Mouse (Mus musculus) ES-Bruce4 (cell line): ENCODE data around the gene Ccdc141.

ENCODE experiments used
- CTCF ChIP-seq: IDR thresholded peaks from one replicate; pipeline ENCODE4 v1.8.1; 2011; ENCODE audit warnings: low read depth, low read length
- EP300 ChIP-seq: IDR thresholded peaks from 2 replicates; pipeline ENCODE4 v1.6.1; 2011; ENCODE audit warnings: low read depth, low read length; ENCODE audit not compliant: insufficient read depth
- POLR2A ChIP-seq: IDR thresholded peaks from one replicate; pipeline ENCODE4 v1.8.1; 2011; ENCODE audit warnings: low read length; ENCODE audit not compliant: insufficient read depth

DNA sequence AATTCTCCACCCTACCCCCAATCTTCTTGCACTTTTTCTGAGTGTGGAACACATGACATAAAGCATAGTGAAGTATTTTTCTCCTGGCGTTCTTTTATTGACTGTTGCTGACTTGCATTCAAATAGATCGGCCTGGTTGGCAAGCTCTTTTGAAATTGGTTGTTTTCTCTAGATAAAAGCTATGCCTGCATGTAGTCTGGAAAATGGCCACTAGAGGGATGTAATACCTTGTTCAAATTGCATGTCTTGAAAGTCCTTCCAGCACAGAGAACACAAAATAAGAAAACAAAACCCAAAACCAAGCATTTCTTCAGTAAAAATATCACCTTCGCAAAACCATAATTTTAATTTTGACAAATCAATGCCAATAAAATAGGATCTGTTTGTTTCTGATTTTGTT is 108.6 kb downstream of the Ccdc141 start:
- no peak for TF ChIP-seq EP300
- TF ChIP-seq CTCF = peak; percentile 8
- TF ChIP-seq POLR2A = no peak
